Mouse (Mus musculus): ENCODE results near the gene Sprr4. TPM values are rescaled to one million over a fixed set of nuclear protein-coding genes. Genes with fewer than 3 reads are reported as not detected.
"Not testable (repeated sequence)": the region's sequence is repeated elsewhere in the genome, so short reads cannot be mapped to it uniquely, and the experiment has no call there.

Gene Sprr4
- not detected for total RNA-seq (2021)
- long read RNA-seq, experiment 1: 0 reads
- long read RNA-seq, experiment 2: 0 reads

- Histone ChIP-seq H3K4me3 (no peak within 1 kb of the TSS), H3K27ac (no peak within 1 kb of the TSS)
- DNase-seq (ENCODE audit: low spot score in 2 of 2): no peak
- TF ChIP-seq CTCF (conservative IDR thresholded peaks at IDR 0.05): no peak
Observed at GRCm38 (mm10) chr3:92500393-92500792, at the start of gene Sprr4. Sprr4 (minus strand) TSS chr3:92500493.

GRCm38 (mm10) chr3:92534411-92534810, 34.1 kb upstream of the Sprr4 start, which contains the start of gene 2310046K23Rik:
2310046K23Rik (minus strand) TSS chr3:92534511.
- H3K27ac ChIP-seq: no peak within 1 kb of the TSS
- TF ChIP-seq CTCF (conservative IDR thresholded peaks at IDR 0.05): no peak
- DNase-seq (ENCODE audit: low spot score in 2 of 2): no peak
- no peak within 1 kb of the TSS for H3K4me3 ChIP-seq

GRCm38 (mm10) chr3:92512325-92512724, 12.0 kb upstream of the Sprr4 start:
- peak; percentile 63 for TF ChIP-seq CTCF (conservative IDR thresholded peaks at IDR 0.05)
- Histone ChIP-seq H3K27ac (no peak overlapping the region), H3K4me3 (no peak overlapping the region)
- no peak for DNase-seq (ENCODE audit: low spot score in 2 of 2)

- no peak for DNase-seq (ENCODE audit: low spot score in 2 of 2)
- H3K4me3 ChIP-seq: no peak overlapping the region
- no peak overlapping the region for H3K27ac ChIP-seq
- peak; percentile 71 for TF ChIP-seq CTCF (conservative IDR thresholded peaks at IDR 0.05)
Observed at GRCm38 (mm10) chr3:92510786-92511185, 10.5 kb upstream of the Sprr4 start.

- DNase-seq (ENCODE audit: low spot score in 2 of 2): no peak
- Histone ChIP-seq H3K4me3 (no peak overlapping the region), H3K27ac (no peak overlapping the region)
- TF ChIP-seq CTCF (conservative IDR thresholded peaks at IDR 0.05): no peak
Observed at GRCm38 (mm10) chr3:92508185-92508584, 7.9 kb upstream of the Sprr4 start.

- Histone ChIP-seq H3K4me3 (no peak overlapping the region), H3K27ac (no peak overlapping the region)
- TF ChIP-seq CTCF (conservative IDR thresholded peaks at IDR 0.05): no peak
- DNase-seq (ENCODE audit: low spot score in 2 of 2): peak in 1 of 2 experiments; percentile 6
Observed at GRCm38 (mm10) chr3:92503528-92503927, 3.2 kb upstream of the Sprr4 start.

GRCm38 (mm10) chr3:92490262-92490661, 10.0 kb downstream of the Sprr4 start:
- not testable (repeated sequence) for H3K27ac ChIP-seq; DNase-seq (ENCODE audit: low spot score in 2 of 2); H3K4me3 ChIP-seq

- no peak for DNase-seq (ENCODE audit: low spot score in 2 of 2)
- no peak for TF ChIP-seq CTCF (conservative IDR thresholded peaks at IDR 0.05)
- Histone ChIP-seq H3K27ac (no peak overlapping the region), H3K4me3 (no peak overlapping the region)
Observed at GRCm38 (mm10) chr3:92486307-92486706, 14.0 kb downstream of the Sprr4 start.

- Histone ChIP-seq H3K4me3 (no peak within 1 kb of the TSS), H3K27ac (no peak within 1 kb of the TSS)
- no peak for TF ChIP-seq CTCF (conservative IDR thresholded peaks at IDR 0.05)
- DNase-seq (ENCODE audit: low spot score in 2 of 2): no peak
Observed at GRCm38 (mm10) chr3:92485863-92486262, 14.4 kb downstream of the Sprr4 start, which contains the start of gene Sprr1a. Sprr1a (minus strand) TSS chr3:92485895.

- H3K27ac ChIP-seq; H3K4me3 ChIP-seq; DNase-seq (ENCODE audit: low spot score in 2 of 2): not testable (repeated sequence)
- TF ChIP-seq CTCF (conservative IDR thresholded peaks at IDR 0.05): peak; percentile 41
Observed at GRCm38 (mm10) chr3:92481249-92481648, 19.0 kb downstream of the Sprr4 start.

- TF ChIP-seq CTCF (conservative IDR thresholded peaks at IDR 0.05): no peak
- no peak overlapping the region for H3K4me3 ChIP-seq
- no peak for DNase-seq (ENCODE audit: low spot score in 2 of 2)
Observed at GRCm38 (mm10) chr3:92470111-92470510, 30.2 kb downstream of the Sprr4 start.

GRCm38 (mm10) chr3:92467424-92467823, 32.9 kb downstream of the Sprr4 start:
- no peak for DNase-seq (ENCODE audit: low spot score in 2 of 2)
- Histone ChIP-seq H3K27ac (no peak overlapping the region), H3K4me3 (no peak overlapping the region)
- TF ChIP-seq CTCF (conservative IDR thresholded peaks at IDR 0.05): no peak

More at GRCm38 (mm10) chr3:92470111-92470510, 30.2 kb downstream of the Sprr4 start:
- H3K27ac ChIP-seq: no peak overlapping the region

- Histone ChIP-seq H3K27ac (no peak overlapping the region), H3K4me3 (no peak overlapping the region)
- no peak for TF ChIP-seq CTCF (conservative IDR thresholded peaks at IDR 0.05)
- DNase-seq (ENCODE audit: low spot score in 2 of 2): no peak
Observed at GRCm38 (mm10) chr3:92466576-92466975, 33.7 kb downstream of the Sprr4 start.

- no peak within 1 kb of the TSS for H3K4me3 ChIP-seq
- no peak for DNase-seq (ENCODE audit: low spot score in 2 of 2)
- no peak for TF ChIP-seq CTCF (conservative IDR thresholded peaks at IDR 0.05)
- H3K27ac ChIP-seq: no peak within 1 kb of the TSS
Observed at GRCm38 (mm10) chr3:92458620-92459019, 41.7 kb downstream of the Sprr4 start, which contains the start of gene Sprr3. Sprr3 (minus strand) TSS chr3:92458720.
